Mouse (Mus musculus) intestine, embryonic 15.5 days (tissue): Measurements from ENCODE around the gene Rnf111. TPM values are rescaled to one million over a fixed set of nuclear protein-coding genes. Genes with fewer than 3 reads are reported as not detected.

Experiments
- ATAC-seq: fragments of 200-750 bp; cut with Nextera tagmentation; 2 replicates; pipeline ENCODE4 v1.8.0; 2017; ENCODE audit warnings: moderate TSS enrichment, moderate library complexity
- H3K27ac ChIP-seq: fragments of 300-500 bp; sonication (generic); 2 replicates; pipeline ENCODE4 v1.5.1; 2015; ENCODE audit warnings: mild to moderate bottlenecking, inconsistent platforms
- H3K27me3 ChIP-seq: fragments of 300-500 bp; sonication (generic); replicated peaks from 2 replicates; pipeline ENCODE4 v1.6.1; 2015; ENCODE audit warnings: inconsistent platforms
- H3K36me3 ChIP-seq: fragments of 300-500 bp; sonication (generic); 2 replicates; pipeline ENCODE4 v1.6.1; 2015; ENCODE audit warnings: inconsistent platforms
- H3K4me1 ChIP-seq: fragments of 300-500 bp; sonication (generic); replicated peaks from 2 replicates; pipeline ENCODE4 v1.6.1; 2015; ENCODE audit warnings: inconsistent platforms
- H3K4me2 ChIP-seq: fragments of 300-500 bp; sonication (generic); replicated peaks from 2 replicates; pipeline ENCODE4 v1.6.1; 2015; ENCODE audit warnings: mild to moderate bottlenecking, inconsistent platforms
- H3K4me3 ChIP-seq: fragments of 300-500 bp; sonication (generic); replicated peaks from 2 replicates; pipeline ENCODE4 v1.5.1; 2015; ENCODE audit warnings: inconsistent platforms
- H3K9ac ChIP-seq: fragments of 300-500 bp; sonication (generic); 2 replicates; pipeline ENCODE4 v1.6.1; 2015; ENCODE audit warnings: inconsistent platforms
- H3K9me3 ChIP-seq: fragments of 300-500 bp; sonication (generic); 2 replicates; pipeline ENCODE4 v1.6.1; 2016; ENCODE audit warnings: inconsistent platforms
- WGBS: fragments of 180-500 bp; shearing (Covaris S2); methylation state at CpG from one replicate; pipeline ENCODE4 v1.1.7; 2015; 5-methylcytosine and 5-hydroxymethylcytosine counted together
- polyA plus RNA-seq: library from polyadenylated mRNA; unstranded; fragments of >200 nt; fragmentation: Nextera tagmentation; extraction: Ambion mirVana; gene quantifications from 2 replicates; pipeline ENCODE4 v1.2.1, GENCODE M21; 2015

Rnf111 gene
- polyA plus RNA-seq, 1 experiment from 2014 or later = 24.2 TPM

DNA sequence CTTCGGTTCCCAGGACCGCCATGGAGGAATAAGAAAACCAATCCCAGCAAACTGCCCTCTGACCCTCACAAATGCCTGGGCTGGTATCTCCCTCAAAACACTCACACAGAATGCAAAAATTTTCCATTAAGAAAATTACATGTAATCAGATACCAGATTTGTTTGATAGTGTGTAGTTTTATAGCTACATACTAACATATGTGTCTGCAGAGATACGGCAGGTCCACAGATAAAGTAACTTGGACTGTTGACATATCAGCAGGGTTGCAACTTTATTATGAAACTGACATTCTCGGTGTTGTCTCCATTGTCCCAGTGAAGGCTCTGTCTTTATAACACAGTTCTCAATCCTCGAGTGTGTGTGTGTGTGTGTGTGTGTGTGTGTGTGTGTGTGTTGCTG is 112.5 kb downstream of the Rnf111 start:
- Histone ChIP-seq H3K27ac (no peak overlapping the region), H3K4me1 (no peaks in the 10 kb centered on the region), H3K9ac (no peak overlapping the region), H3K4me2 (no peak overlapping the region), H3K27me3 (no peaks in the 10 kb centered on the region), H3K36me3 (peaks cover 9% of the 10 kb centered on the region; the same call in 1 of the 2 replicates), H3K4me3 (no peak overlapping the region), H3K9me3 (no peaks in the 10 kb centered on the region)
- ATAC-seq = no peak
- WGBS = 90% methylated on average over 5 of the region's 5 CpGs

DNA sequence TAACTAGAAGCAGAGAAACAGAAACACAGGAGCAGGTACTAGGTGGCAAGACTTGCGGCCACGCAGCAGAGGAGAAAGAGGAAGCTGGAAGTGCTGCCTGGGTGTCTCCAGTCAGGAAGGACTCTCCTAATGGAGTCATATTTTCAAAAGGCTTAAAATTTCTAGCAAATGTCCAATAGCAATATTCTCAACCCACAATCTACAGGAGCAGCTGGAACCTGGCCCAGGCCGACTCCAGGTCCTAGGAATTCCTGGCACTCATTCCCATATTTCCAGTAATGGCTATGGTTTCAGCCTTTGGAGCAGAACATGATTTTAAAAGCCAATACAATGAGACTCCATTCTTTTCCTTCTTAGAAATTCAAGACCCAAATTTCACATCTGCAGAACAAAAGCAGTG is 114.0 kb downstream of the Rnf111 start:
- H3K27ac ChIP-seq = no peak overlapping the region
- H3K9me3 ChIP-seq = no peaks in the 10 kb centered on the region
- no peak overlapping the region for H3K4me3 ChIP-seq
- H3K4me2 ChIP-seq = no peak overlapping the region
- H3K27me3 ChIP-seq = no peaks in the 10 kb centered on the region
- H3K4me1 ChIP-seq = no peaks in the 10 kb centered on the region
- no peak overlapping the region for H3K9ac ChIP-seq
- 0 out of 2 replicates have a peak, but pooled peaks cover 3% of the 10 kb centered on the region for H3K36me3 ChIP-seq
- no peak for ATAC-seq
- WGBS = 79% methylated on average over 3 of the region's 3 CpGs

GRCm38 (mm10) chr9:70387410-70388119 is 116.0 kb downstream of the Rnf111 start:
- H3K27me3 ChIP-seq = no peaks in the 10 kb centered on the region
- H3K4me3 ChIP-seq = no peak overlapping the region
- ATAC-seq = no peak
- no peaks in the 10 kb centered on the region for H3K4me1 ChIP-seq
- no peak overlapping the region for H3K27ac ChIP-seq
- H3K9me3 ChIP-seq = no peaks in the 10 kb centered on the region
- 0 out of 2 replicates have a peak, but pooled peaks cover 3% of the 10 kb centered on the region for H3K36me3 ChIP-seq
- H3K9ac ChIP-seq = no peak overlapping the region
- no peak overlapping the region for H3K4me2 ChIP-seq
- WGBS = 79% methylated on average over 4 of the region's 4 CpGs

GRCm38 (mm10) chr9:70384958-70385728 is 118.4 kb downstream of the Rnf111 start:
- Histone ChIP-seq H3K4me2 (no peak overlapping the region), H3K27ac (no peak overlapping the region), H3K4me1 (no peaks in the 10 kb centered on the region), H3K9ac (no peak overlapping the region), H3K9me3 (no peaks in the 10 kb centered on the region), H3K4me3 (no peak overlapping the region), H3K27me3 (no peaks in the 10 kb centered on the region), H3K36me3 (0 out of 2 replicates have a peak, but pooled peaks cover 3% of the 10 kb centered on the region)
- ATAC-seq = no peak
- 69% methylated on average over 18 of the region's 18 CpGs for WGBS

DNA sequence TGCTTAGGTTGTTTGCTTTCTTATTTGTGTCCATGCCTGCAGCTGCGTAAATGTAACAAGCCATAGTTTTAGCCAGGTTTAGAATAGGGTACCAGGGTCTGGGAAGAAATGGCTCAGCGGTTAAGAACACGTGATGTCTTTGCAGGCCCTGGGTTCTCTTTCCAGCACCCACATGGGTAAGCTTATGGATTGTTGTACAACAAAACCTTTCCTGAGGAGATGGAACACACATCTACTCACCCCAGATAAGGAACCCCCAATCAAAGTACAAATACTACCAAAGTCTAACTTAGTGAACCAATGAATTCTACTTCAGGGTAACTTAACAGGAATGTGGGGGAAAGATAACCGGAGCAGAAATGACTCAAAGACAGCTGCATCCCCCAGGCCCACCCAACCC is 119.0 kb downstream of the Rnf111 start:
- no peak for ATAC-seq

GRCm38 (mm10) chr9:70383750-70384149 is 119.8 kb downstream of the Rnf111 start:
- no peaks in the 10 kb centered on the region for H3K4me1 ChIP-seq
- H3K9ac ChIP-seq = no peak overlapping the region
- no peaks in the 10 kb centered on the region for H3K27me3 ChIP-seq
- H3K36me3 ChIP-seq = peaks cover 5% of the 10 kb centered on the region; the same call in 1 of the 2 replicates
- no peak overlapping the region for H3K27ac ChIP-seq
- no peak overlapping the region for H3K4me2 ChIP-seq
- 71% methylated on average over 10 of the region's 10 CpGs for WGBS
- ATAC-seq = no peak
- no peaks in the 10 kb centered on the region for H3K9me3 ChIP-seq
- no peak overlapping the region for H3K4me3 ChIP-seq

More for the DNA sequence above, 119.0 kb downstream of the Rnf111 start:
- Histone ChIP-seq H3K4me1 (no peaks in the 10 kb centered on the region), H3K27me3 (no peaks in the 10 kb centered on the region), H3K9me3 (no peaks in the 10 kb centered on the region), H3K4me3 (no peak overlapping the region), H3K27ac (no peak overlapping the region), H3K4me2 (no peak overlapping the region), H3K36me3 (0 out of 2 replicates have a peak, but pooled peaks cover 3% of the 10 kb centered on the region), H3K9ac (no peak overlapping the region)
- WGBS = 90% methylated on average over 4 of the region's 4 CpGs

- Histone ChIP-seq H3K9me3 (no peaks in the 10 kb centered on the region), H3K4me1 (no peaks in the 10 kb centered on the region), H3K36me3 (peaks cover 10% of the 10 kb centered on the region; the same call in 1 of the 2 replicates), H3K27me3 (no peaks in the 10 kb centered on the region), H3K27ac (no peak overlapping the region), H3K4me2 (no peak overlapping the region), H3K4me3 (no peak overlapping the region), H3K9ac (no peak overlapping the region)
- 77% methylated on average over 12 of the region's 12 CpGs for WGBS
- no peak for ATAC-seq
Measured at GRCm38 (mm10) chr9:70382091-70382490, 121.4 kb downstream of the Rnf111 start.

- Histone ChIP-seq H3K4me1 (no peaks in the 10 kb centered on the region), H3K9ac (no peak overlapping the region), H3K4me3 (no peak overlapping the region), H3K4me2 (no peak overlapping the region), H3K9me3 (no peaks in the 10 kb centered on the region), H3K36me3 (peaks cover 11% of the 10 kb centered on the region; the same call in 1 of the 2 replicates), H3K27ac (no peak overlapping the region), H3K27me3 (no peaks in the 10 kb centered on the region)
- ATAC-seq = no peak
- WGBS = 87% methylated on average over 7 of the region's 7 CpGs
Measured at GRCm38 (mm10) chr9:70379502-70380467, 123.7 kb downstream of the Rnf111 start.

Other genes starting within 250 kb of the Rnf111 start
- gene Ccnb2, start 82.2 kb downstream of the Rnf111 start, polyA plus RNA-seq = 158 and 171 TPM in 2 replicates
- 43.3 and 43.4 TPM in 2 replicates for gene Sltm, start 39.0 kb upstream of the Rnf111 start, polyA plus RNA-seq
- gene Gm10642, start 152.5 kb upstream of the Rnf111 start, polyA plus RNA-seq = 0.19 and 0.59 TPM in 2 replicates
- 11.1 TPM in 2 replicates for gene Mindy2, start 153.4 kb upstream of the Rnf111 start, polyA plus RNA-seq
- gene Adam10, start 175.3 kb upstream of the Rnf111 start, polyA plus RNA-seq = 65.4 and 71.4 TPM in 2 replicates